Mouse (Mus musculus): ENCODE results near the gene Cdk13. TPM values are rescaled to one million over a fixed set of nuclear protein-coding genes. Genes with fewer than 3 reads are reported as not detected.
A peak's percentile ranks its signal among the peaks of the same experiment; 100 is the strongest.

The Cdk13 gene
- polyA plus RNA-seq, 1 experiment from 2014 or later, result 16.3 TPM

GRCm38 (mm10) chr13:17689461-17689860 is 115.4 kb downstream of the Cdk13 start:
- H3K4me1 ChIP-seq (replicated peaks), result 0 out of 2 replicates have a peak, but pooled peaks cover 2% of the 10 kb centered on the region
- no peak overlapping the region for H3K4me3 ChIP-seq
- H3K9me3 ChIP-seq, result no peaks in the 10 kb centered on the region
- H3K27me3 ChIP-seq (ENCODE audit: insufficient read depth, poor library complexity, severe bottlenecking), result no peaks in the 10 kb centered on the region
- no peak for DNase-seq (ENCODE audit: low spot score)
- H3K27ac ChIP-seq, result no peak overlapping the region
- no peaks in the 10 kb centered on the region for H3K36me3 ChIP-seq

GRCm38 (mm10) chr13:17671122-17671521 is 133.8 kb downstream of the Cdk13 start:
- Histone ChIP-seq H3K9me3 (no peaks in the 10 kb centered on the region), H3K36me3 (no peaks in the 10 kb centered on the region), H3K4me3 (no peak overlapping the region), H3K27me3 (ENCODE audit: insufficient read depth, poor library complexity, severe bottlenecking) (no peaks in the 10 kb centered on the region), H3K4me1 (replicated peaks) (no peaks in the 10 kb centered on the region), H3K27ac (no peak overlapping the region)
- WGBS, result 74% methylated on average over 1 of the region's 1 CpGs
- DNase-seq (ENCODE audit: low spot score), result no peak

- Histone ChIP-seq H3K4me1 (replicated peaks) (no peaks in the 10 kb centered on the region), H3K27ac (no peak overlapping the region), H3K9me3 (no peaks in the 10 kb centered on the region), H3K27me3 (ENCODE audit: insufficient read depth, poor library complexity, severe bottlenecking) (no peaks in the 10 kb centered on the region), H3K4me3 (no peak overlapping the region), H3K36me3 (no peaks in the 10 kb centered on the region)
- DNase-seq (ENCODE audit: low spot score), result no peak
- 94% methylated on average over 1 of the region's 1 CpGs for WGBS
Measured at GRCm38 (mm10) chr13:17667380-17667779, 137.5 kb downstream of the Cdk13 start.

MicroRNA genes within 50 kb of the gene (microRNA counts, 519-probe panel; counts per million panel counts)
- microRNA mmu-miR-466i, result 1,255 counts per million, percentile 77 among the panel's probes with 10 or more counts

Other genes starting within 250 kb of the Cdk13 start
- 51.3 and 54.4 TPM in 2 replicates for gene Mplkip, start 109.9 kb downstream of the Cdk13 start, polyA plus RNA-seq (2016; fragmentation: Nextera tagmentation; extraction: Ambion mirVana)
- gene Sugct, start 109.5 kb downstream of the Cdk13 start, polyA plus RNA-seq (2016; fragmentation: Nextera tagmentation; extraction: Ambion mirVana), result 3.1 and 3.7 TPM in 2 replicates
- 128 and 129 TPM in 2 replicates for gene Rala, start 139.1 kb upstream of the Cdk13 start, polyA plus RNA-seq (2016; fragmentation: Nextera tagmentation; extraction: Ambion mirVana)
- 84.9 and 94.3 TPM in 2 replicates for gene Yae1d1, start 188.3 kb upstream of the Cdk13 start, polyA plus RNA-seq (2016; fragmentation: Nextera tagmentation; extraction: Ambion mirVana)